Mouse (Mus musculus) lung, embryonic 14.5 days (tissue): ENCODE measurements around the gene Agrn. TPM values are rescaled to one million over a fixed set of nuclear protein-coding genes. Genes with fewer than 3 reads are reported as not detected.

Experiments
- ATAC-seq: fragments of 200-750 bp; cut with Nextera tagmentation; 2 replicates; pipeline ENCODE4 v1.8.0; 2017; ENCODE audit warnings: mild to moderate bottlenecking, moderate TSS enrichment, moderate library complexity; ENCODE audit not compliant: insufficient read depth
- DNase-seq: peaks from one replicate; pipeline ENCODE4 v3.0.0-alpha.2; 2015
- H3K27ac ChIP-seq: fragments of 300-500 bp; sonication (generic); 2 replicates; pipeline ENCODE4 v1.5.1; 2014; ENCODE audit warnings: low read depth, mild to moderate bottlenecking, moderate library complexity
- H3K27me3 ChIP-seq: fragments of 300-500 bp; sonication (generic); 2 replicates; pipeline ENCODE4 v1.6.1; 2014; ENCODE audit warnings: low read length, control low read depth; ENCODE audit not compliant: insufficient read depth
- H3K36me3 ChIP-seq: fragments of 300-500 bp; sonication (generic); 2 replicates; pipeline ENCODE4 v1.6.1; 2014; ENCODE audit warnings: control low read depth; ENCODE audit not compliant: insufficient read depth
- H3K4me1 ChIP-seq: fragments of 300-500 bp; sonication (generic); 2 replicates; pipeline ENCODE4 v1.6.1; 2014; ENCODE audit warnings: antibody characterized with exemption, control low read depth; ENCODE audit not compliant: insufficient read depth
- H3K4me2 ChIP-seq: fragments of 300-500 bp; sonication (generic); 2 replicates; pipeline ENCODE4 v1.6.1; 2014; ENCODE audit warnings: mild to moderate bottlenecking
- H3K4me3 ChIP-seq: fragments of 300-500 bp; sonication (generic); 2 replicates; pipeline ENCODE4 v1.5.1; 2014; ENCODE audit warnings: low read depth, low read length
- H3K9ac ChIP-seq: fragments of 300-500 bp; sonication (generic); 2 replicates; pipeline ENCODE4 v1.6.1; 2014
- H3K9me3 ChIP-seq: fragments of 300-500 bp; sonication (generic); 2 replicates; pipeline ENCODE4 v1.6.1; 2016; ENCODE audit warnings: low read depth, low read length, control low read depth
- CTCF ChIP-seq: IDR thresholded peaks from 2 replicates; pipeline ENCODE4 v1.5.1; 2016; ENCODE audit warnings: antibody characterized with exemption, low read depth
- WGBS: fragments of 180-500 bp; shearing (Covaris S2); extraction: QIAGEN DNeasy Blood & Tissue Kit; methylation state at CpG from one replicate; pipeline ENCODE4 v1.1.7; 2014; 5-methylcytosine and 5-hydroxymethylcytosine counted together
- microRNA-seq: library from miRNA; unstranded; fragments of <30 nt; microRNA quantifications from one replicate; pipeline ENCODE4, GENCODE M21; 2016; ENCODE audit warnings: borderline number of aligned reads
- polyA plus RNA-seq: library from polyadenylated mRNA; unstranded; fragments of >200 nt; fragmentation: Nextera tagmentation; extraction: Ambion mirVana; gene quantifications from 2 replicates; pipeline ENCODE4 v1.2.1, GENCODE M21; 2014

Gene Agrn
- polyA plus RNA-seq, 1 experiment from 2014 or later: 84.0 TPM

DNA sequence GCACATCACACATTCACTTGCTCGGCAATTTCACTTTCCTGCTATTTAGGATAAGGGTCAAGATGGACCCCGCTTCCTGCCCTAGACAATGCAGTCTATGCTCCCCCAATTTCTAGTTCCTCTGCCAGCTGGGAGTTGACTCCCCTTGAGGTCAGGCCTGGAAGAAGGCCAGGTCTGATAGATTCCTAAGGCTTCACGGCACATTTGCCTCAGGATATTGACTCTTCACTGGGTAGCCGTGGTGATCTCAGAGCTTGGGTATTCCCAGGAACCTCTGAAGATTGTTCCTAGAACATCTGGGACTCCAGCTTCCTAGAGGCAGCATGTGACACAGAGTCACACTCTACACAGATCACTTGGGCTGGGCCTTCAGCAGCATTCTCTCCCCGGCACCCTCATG lies 68.5 kb downstream of the Agrn start:
- no peak for TF ChIP-seq CTCF
- no peak overlapping the region for H3K4me3 ChIP-seq
- no peak overlapping the region for H3K27ac ChIP-seq
- ATAC-seq (no peak), DNase-seq (no peak)
- 71% methylated on average over 5 of the region's 5 CpGs for WGBS
- H3K36me3 ChIP-seq: peaks cover 32% of the 10 kb centered on the region
- no peak overlapping the region for H3K9ac ChIP-seq
- H3K4me2 ChIP-seq: no peak overlapping the region
- no peaks in the 10 kb centered on the region for H3K9me3 ChIP-seq
- no peaks in the 10 kb centered on the region for H3K4me1 ChIP-seq
- no peaks in the 10 kb centered on the region for H3K27me3 ChIP-seq

- Histone ChIP-seq H3K4me2 (no peak overlapping the region), H3K9ac (no peak overlapping the region), H3K36me3 (peaks cover 51% of the 10 kb centered on the region), H3K27ac (no peak overlapping the region), H3K9me3 (no peaks in the 10 kb centered on the region), H3K4me1 (no peaks in the 10 kb centered on the region), H3K4me3 (no peak overlapping the region), H3K27me3 (no peaks in the 10 kb centered on the region)
- 84% methylated on average over 7 of the region's 7 CpGs for WGBS
- ATAC-seq: no peak
- DNase-seq: no peak
- TF ChIP-seq CTCF: no peak
Observed at GRCm38 (mm10) chr4:156126841-156127240, 70.4 kb downstream of the Agrn start.

DNA sequence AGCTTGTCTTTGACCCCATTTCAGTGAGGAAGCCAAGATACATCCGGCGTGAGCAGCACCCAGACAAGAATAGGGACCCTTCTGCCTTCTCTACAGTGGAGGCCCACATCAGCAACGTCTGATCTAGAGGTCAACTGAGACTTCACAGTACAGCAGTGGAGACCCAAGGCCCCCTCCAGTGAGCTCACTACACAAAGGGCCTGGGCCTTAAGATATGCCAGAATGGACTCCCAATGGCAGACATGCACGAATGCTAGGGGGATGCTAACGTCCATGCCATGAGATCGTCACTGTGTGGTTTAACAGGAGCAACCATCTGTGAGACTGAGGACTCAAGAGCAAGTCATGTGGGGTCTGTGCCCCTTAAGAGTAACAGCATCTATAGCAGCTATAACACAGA lies 71.9 kb downstream of the Agrn start:
- Histone ChIP-seq H3K4me2 (no peak overlapping the region), H3K27me3 (no peaks in the 10 kb centered on the region), H3K27ac (no peak overlapping the region), H3K4me1 (no peaks in the 10 kb centered on the region), H3K9me3 (no peaks in the 10 kb centered on the region), H3K9ac (no peak overlapping the region), H3K4me3 (no peak overlapping the region), H3K36me3 (peaks cover 65% of the 10 kb centered on the region)
- no peak for ATAC-seq
- 89% methylated on average over 6 of the region's 6 CpGs for WGBS
- no peak for TF ChIP-seq CTCF
- no peak for DNase-seq

GRCm38 (mm10) chr4:156124077-156124476 lies 73.2 kb downstream of the Agrn start:
- Histone ChIP-seq H3K27ac (no peak overlapping the region), H3K36me3 (peaks cover 78% of the 10 kb centered on the region), H3K4me1 (no peaks in the 10 kb centered on the region), H3K27me3 (no peaks in the 10 kb centered on the region), H3K9me3 (no peaks in the 10 kb centered on the region), H3K4me2 (no peak overlapping the region), H3K4me3 (no peak overlapping the region), H3K9ac (no peak overlapping the region)
- 93% methylated on average over 7 of the region's 7 CpGs for WGBS
- ATAC-seq (no peak), DNase-seq (no peak)
- no peak for TF ChIP-seq CTCF

Small RNAs within 50 kb of the gene (microRNA-seq; reads per million reads assigned to microRNA genes)
- gene Mir7658: 6.2 reads per million, percentile 19 among the genes with 10 or more reads in this experiment

Other genes starting within 250 kb of the Agrn start
- 35.9 and 43.5 TPM in 2 replicates for gene C1qtnf12, start 235.2 kb downstream of the Agrn start, polyA plus RNA-seq
- gene B3galt6, start 204.8 kb downstream of the Agrn start, polyA plus RNA-seq: 17.1 and 18.2 TPM in 2 replicates
- 152 TPM in 2 replicates for gene Sdf4, start 204.6 kb downstream of the Agrn start, polyA plus RNA-seq
- gene Tnfrsf4, start 183.6 kb downstream of the Agrn start, polyA plus RNA-seq: 0.47 and 0.60 TPM in 2 replicates
- 1.3 TPM in 2 replicates for gene Tnfrsf18, start 171.3 kb downstream of the Agrn start, polyA plus RNA-seq
- 2.1 and 3.0 TPM in 2 replicates for gene Ttll10, start 138.1 kb downstream of the Agrn start, polyA plus RNA-seq
- 49.4 and 55.7 TPM in 2 replicates for gene 9430015G10Rik, start 87.5 kb downstream of the Agrn start, polyA plus RNA-seq
- gene Rnf223, start 67.0 kb downstream of the Agrn start, polyA plus RNA-seq: 0.43 and 0.72 TPM in 2 replicates
- gene Isg15, start 3.3 kb upstream of the Agrn start, polyA plus RNA-seq: 0.43 TPM in 1 of 2 replicates, not detected in the other
- gene AW011738, start 5.8 kb upstream of the Agrn start, polyA plus RNA-seq: 0.72 and 0.81 TPM in 2 replicates
- 0.32 and 0.51 TPM in 2 replicates for gene Perm1, start 18.4 kb upstream of the Agrn start, polyA plus RNA-seq
- 21.0 and 21.4 TPM in 2 replicates for gene Plekhn1, start 37.4 kb upstream of the Agrn start, polyA plus RNA-seq
- 82.4 and 90.1 TPM in 2 replicates for gene Noc2l, start 38.5 kb upstream of the Agrn start, polyA plus RNA-seq
- gene Samd11, start 58.2 kb upstream of the Agrn start, polyA plus RNA-seq: 0.11 and 0.15 TPM in 2 replicates
- not detected in 2 replicates for gene Vmn2r-ps159, start 133.6 kb upstream of the Agrn start, polyA plus RNA-seq